Mouse (Mus musculus) lung, postnatal 25 days (tissue): ENCODE measurements around the gene Set.

Experiments
- DNase-seq: peaks from one replicate; pipeline ENCODE4 v3.0.0; 2022; ENCODE audit warnings: low spot score

Set gene

DNA sequence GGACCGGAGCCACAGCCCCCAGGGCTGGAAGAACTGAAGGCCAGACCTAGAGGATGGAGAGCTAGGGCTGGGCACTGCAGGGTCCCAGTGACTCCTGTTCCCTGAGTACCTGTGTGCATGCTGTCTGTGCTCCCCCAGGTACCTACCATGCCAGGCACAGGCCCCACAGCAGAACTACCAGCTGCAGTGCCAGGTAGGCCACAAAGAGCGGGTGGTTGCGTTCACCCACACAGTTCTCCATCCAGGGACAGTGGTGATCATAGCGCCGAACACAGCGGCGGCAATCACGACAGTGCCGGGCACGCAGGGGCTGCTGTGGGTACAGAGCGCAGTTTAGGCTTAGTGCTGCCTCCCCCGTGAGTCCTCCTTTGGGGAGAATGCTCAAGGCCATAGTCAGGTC lies 34.3 kb downstream of the Set start:
- DNase-seq, result no peak

DNA sequence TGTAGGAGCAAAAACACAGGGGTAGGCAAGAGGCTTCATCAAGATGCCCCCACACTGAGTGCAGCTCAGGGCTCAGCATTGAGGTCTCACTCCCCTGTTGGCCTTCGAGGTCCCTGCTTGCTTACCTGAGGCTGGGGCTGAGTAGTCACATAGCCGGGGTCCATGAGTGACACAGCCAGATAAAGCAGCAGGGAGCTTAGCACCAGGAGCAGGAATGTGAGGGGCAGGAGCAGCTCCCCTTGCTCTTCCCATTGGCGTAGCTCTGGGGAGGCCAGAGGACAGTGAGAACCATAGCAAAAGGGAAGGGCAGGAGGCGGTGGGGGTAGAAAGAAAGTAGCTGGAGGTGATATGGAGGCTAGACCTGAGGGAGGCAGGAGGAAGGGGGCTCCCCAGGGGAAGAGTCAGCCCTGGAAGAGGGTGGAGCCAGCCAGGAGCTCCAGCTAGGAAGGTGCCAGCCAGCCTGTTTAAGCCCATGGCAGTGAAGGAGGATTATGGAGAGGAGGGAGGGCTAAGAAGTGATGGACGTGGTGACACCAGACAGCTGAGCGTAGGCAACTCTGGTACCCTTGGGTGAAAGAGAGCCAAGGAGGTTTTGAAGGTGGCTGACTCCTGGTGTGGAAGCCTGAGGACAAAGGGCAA lies 35.2 kb downstream of the Set start:
- no peak for DNase-seq

DNA sequence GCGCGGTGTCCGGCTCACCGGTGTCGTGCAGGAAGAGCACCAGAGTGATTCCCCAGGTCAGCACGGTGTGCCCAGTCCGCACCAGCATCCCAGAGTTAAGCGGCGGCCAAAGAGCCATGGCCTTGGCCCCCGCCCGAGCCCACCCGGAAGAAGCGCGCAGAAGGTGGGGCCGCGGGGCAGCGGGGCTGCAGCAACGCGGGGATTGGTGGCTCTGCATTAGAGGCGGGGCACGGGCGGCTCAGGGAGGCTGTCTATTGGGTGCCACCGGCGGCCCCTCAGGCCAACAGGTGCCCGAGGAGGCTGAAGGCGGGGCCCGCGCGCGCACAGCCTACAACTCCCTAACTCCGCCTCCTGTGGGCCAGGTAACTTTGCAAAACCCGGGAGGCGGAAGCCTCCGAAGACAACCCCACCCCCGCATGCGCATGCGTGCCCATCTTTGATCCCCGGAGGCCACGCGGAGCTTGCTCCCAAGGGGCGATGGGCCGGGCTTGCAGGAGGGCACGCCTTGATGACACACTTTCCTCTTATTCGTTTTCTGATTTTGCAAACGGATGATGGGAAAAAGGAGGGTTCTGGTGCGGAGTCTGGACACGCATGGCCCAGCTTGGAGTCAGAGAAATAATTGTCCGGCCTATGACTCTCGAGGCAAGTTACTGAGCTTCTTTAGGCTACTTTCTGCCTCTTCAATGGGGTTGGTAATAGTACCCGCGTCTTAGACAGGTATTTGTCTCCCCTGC lies 36.5 kb downstream of the Set start, which contains the start of gene Zdhhc12:
Gene Zdhhc12 (minus strand): TSS at position 178 of the 737 bp plus-strand sequence.
- DNase-seq, result peak; percentile 98

DNA sequence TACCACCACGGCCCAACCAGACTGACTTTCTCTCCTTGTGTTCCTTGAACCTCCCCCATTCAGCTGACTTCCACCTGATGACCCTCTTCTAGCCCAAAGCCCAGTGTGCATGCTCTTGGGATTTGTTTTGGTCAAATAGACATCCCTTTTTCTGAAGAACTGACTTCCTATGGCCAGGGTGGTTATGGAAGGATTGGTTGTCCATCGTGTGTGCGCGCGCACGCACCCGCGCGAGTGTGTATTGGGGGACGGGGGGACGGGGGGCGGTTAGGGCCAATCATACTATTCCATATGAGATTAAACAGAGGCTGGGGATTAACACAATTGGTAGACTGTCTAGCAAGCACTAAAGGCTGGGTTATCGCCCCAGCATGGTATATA lies 37.0 kb downstream of the Set start:
- DNase-seq, result no peak

DNA sequence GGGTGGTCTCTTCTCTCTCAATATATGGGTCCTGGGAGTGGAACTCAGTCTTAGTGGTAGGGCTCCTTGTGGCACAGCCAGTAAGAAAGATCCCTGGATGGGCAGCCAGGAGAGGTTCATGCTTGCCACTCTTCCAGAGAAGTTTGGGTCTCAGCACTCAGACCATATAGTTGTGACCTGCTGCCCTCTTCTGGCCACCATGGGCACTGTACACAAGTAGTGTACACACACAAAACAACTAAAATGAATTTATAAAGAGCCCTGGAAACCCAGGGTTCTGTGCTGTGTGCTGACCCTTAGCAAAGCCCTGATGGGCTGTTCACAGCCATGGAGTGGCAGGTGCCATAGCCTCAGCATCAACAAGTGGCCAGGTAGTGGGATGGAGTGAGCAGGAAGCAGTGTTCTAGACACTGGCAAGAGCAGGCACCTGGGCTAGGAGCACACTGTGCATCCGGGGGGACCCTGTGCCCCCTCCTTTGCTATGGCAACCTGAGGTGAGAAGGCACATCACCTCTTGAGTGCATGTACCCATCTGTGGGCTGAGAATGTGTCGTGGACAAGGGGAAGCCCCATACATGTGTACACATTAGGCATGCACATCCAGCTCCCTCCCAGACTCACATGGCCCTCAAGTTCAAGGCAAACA lies 38.8 kb downstream of the Set start:
- peak; percentile 70 for DNase-seq

DNA sequence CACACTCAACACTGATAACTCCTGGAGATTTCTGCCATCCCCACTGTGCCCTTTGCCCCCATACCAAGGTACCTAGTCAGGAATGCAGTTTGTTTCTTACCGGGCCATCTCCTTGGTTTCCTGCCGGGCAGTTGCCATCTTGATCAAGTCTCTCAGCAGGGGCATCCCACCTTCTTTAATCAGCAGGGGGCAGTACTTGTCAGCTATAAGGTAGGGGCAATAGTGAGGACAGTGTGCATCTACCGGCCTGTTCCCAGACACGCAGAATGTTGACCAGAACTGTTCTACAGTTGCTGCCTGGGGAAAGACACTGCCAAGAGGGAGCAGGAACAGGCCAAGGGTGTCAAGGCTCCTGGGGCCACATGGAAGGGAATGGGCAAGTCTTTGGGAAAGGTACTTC lies 43.0 kb downstream of the Set start:
- no peak for DNase-seq

DNA sequence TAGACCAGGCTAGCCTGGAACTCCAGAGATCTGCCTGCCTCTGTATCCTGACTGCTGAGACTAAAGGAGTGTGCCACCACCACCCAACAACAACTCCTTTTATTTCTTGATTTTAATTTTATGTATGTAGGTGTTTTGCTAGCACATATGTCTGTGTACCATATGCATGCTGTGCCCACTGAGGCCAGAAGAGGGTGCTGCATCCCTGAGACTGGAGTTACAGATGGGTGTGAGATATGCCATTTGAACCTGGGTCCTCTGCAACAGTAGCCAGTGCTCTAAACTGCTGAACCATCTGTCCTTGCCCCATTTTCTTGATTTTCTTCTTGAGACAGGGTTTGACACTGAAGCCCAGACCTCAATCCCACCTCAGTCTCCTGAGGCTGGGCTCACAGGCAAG lies 49.2 kb downstream of the Set start:
- DNase-seq, result peak; percentile 43

DNA sequence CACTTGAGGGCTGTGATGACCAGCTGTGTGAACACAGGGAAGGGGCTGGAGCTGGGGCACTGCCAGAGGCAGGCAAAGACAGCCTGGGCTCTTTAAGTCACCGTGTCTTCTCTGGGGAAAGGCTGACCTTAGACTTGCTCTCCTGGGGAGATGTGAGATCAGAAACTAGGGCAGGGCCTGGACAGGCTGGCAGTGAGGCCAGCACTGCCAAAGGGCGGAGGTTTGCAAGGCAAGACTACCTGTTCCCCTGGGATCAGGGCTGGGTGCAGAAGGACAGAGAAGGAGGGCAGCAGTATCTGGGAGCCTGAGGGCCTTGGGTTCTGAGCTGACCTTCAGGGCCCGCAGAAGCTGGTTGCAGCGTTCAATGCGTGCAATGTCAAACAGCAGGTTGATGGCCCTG lies 50.5 kb downstream of the Set start:
- DNase-seq, result no peak

DNA sequence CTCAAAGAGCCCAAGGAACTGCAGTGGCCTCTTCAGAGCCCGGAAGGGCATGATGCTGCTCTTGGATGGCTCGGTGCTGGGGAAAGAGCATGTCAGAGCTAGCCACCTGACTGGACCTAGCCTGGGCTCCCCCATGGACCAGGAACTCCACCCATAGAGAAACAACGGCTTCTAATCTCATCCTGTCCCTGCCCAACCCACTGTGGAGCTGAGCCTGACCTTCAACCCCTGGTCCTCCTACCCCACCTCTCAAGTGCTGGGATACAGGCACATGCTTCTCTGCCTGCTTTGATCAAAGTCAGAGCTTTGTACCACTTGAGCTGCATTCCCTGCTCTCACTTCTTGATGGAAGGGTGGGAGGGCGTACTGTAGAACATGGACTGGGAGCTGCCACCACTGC lies 51.1 kb downstream of the Set start:
- no peak for DNase-seq

DNA sequence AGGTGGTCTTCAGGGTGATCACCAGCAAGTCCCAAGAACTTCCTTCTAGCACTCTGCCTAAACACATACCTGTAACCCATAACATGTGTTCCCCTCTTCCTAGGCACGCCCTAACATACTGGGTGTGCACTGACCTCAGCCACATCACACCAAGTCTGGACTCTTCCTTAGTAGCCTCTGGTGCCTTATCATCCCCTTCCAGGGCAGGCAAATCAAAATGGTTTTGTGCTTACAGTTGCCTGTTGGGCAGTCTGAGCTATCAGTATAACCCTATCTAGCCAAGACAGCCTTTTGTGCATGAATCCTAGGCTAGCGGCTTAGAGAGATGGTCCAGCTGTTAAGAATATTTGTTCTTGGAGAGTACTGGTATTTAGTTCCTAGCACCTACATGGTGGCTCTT lies 54.3 kb downstream of the Set start:
- DNase-seq, result no peak

DNA sequence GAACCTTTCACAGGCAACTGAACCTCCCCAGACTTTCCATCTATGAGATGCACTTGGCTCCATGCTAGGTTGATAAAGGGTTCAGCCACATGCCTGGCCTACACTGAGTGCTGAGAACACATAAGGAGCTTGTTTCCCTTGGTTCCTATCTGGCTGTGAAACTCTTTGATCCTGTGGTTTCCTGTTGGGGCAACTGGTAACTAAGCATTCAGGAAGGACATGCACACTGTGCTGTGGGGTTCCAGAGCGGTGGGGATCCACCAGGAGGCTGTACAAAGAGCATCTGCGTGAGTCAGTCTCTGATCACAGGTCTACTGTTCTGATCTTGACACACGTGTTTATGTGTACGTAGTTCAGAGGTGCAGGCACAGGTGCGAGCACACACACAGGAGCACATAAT lies 55.4 kb downstream of the Set start:
- DNase-seq, result no peak

DNA sequence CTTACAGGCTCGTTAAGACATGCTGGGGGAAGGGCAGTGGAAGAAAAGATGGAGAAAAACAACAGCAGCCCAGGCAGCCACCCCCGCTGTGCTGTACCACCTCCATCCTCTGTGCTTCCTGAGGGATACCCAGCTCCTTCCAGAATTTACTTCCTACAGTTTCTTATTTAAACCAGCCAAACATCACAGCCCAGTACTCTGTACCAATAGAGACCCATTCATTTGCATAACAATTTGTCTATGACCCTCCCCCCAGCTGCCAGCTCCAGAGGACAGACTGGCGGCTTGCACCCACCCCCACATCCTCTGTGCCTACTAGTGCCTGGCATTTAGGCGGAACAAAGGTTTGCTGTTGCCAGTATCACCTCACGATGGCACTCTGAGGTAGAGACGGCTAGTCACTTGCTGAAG lies 62.5 kb downstream of the Set start:
- peak; percentile 30 for DNase-seq

DNA sequence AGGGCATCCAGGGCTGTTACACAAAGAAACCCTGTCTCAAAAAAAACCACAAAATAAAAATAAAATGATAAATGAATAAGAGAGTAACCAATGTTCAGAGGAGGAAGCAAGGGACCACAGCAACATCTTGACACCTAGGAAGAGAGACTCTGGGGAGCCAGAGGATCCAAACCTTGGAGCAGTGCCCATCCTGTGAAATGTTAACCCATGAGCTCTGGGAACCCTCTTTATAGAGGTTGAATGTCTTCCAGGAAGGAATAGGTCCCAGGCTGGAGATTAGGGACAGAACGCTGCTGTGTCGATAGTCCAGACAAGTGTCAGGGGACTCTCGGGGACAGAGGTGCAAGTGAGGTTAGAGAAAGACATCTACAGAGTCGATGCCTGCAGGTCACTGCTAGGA lies 63.1 kb downstream of the Set start:
- DNase-seq, result no peak
